Mouse (Mus musculus) MEL (cell line): ENCODE measurements around the gene Prdm10.

Experiments used
- CTCF ChIP-seq, 3 experiments: IDR thresholded peaks in 2 of 3; conservative IDR thresholded peaks in 1 of 3; 2 replicates each; pipeline ENCODE4 v1.5.1; 2011 to 2012; ENCODE audit warnings: low read length in 3 of 3, low read depth in 2 of 3, mild to moderate bottlenecking in 2 of 3, improper control_type of control experiment in 1 of 3, inconsistent platforms in 1 of 3, mixed read lengths in 1 of 3, moderate library complexity in 1 of 3; ENCODE audit not compliant: control insufficient read depth in 1 of 3, insufficient read depth in 1 of 3, poor library complexity in 1 of 3, severe bottlenecking in 1 of 3
- ELF1 ChIP-seq: IDR thresholded peaks from 2 replicates; pipeline ENCODE4 v1.6.1; 2014; ENCODE audit warnings: low read depth, mild to moderate bottlenecking, inconsistent platforms, low read length, improper control_type of control experiment, moderate library complexity
- EP300 ChIP-seq, 2 experiments: IDR thresholded peaks; 2 replicates each; pipeline ENCODE4 v1.6.1; 2011; ENCODE audit warnings: improper control_type of control experiment in 2 of 2, low read length in 2 of 2, low read depth in 1 of 2, mild to moderate bottlenecking in 1 of 2
- GABPA ChIP-seq: IDR thresholded peaks from 2 replicates; pipeline ENCODE4 v1.6.1; 2012; ENCODE audit warnings: low read depth, mild to moderate bottlenecking, inconsistent platforms, low read length, improper control_type of control experiment, moderate library complexity
- MAX ChIP-seq: IDR thresholded peaks from 2 replicates; pipeline ENCODE4 v1.6.1; 2011; ENCODE audit warnings: low read length, improper control_type of control experiment
- MXI1 ChIP-seq: IDR thresholded peaks from 2 replicates; pipeline ENCODE4 v1.6.1; 2011; ENCODE audit warnings: mild to moderate bottlenecking, low read depth, low read length, improper control_type of control experiment
- NRF1 ChIP-seq: IDR thresholded peaks from 2 replicates; pipeline ENCODE4 v1.6.1; 2014; ENCODE audit warnings: low read depth, mild to moderate bottlenecking, inconsistent platforms, low read length, improper control_type of control experiment, moderate library complexity; ENCODE audit not compliant: poor library complexity, insufficient read depth, severe bottlenecking
- POLR2A ChIP-seq, 2 experiments: IDR thresholded peaks; 2 replicates each; pipeline ENCODE4 v1.6.1; 2011 to 2012; ENCODE audit warnings: low read length in 2 of 2, mild to moderate bottlenecking in 2 of 2, control low read depth in 1 of 2, improper control_type of control experiment in 1 of 2, low read depth in 1 of 2, moderate library complexity in 1 of 2; ENCODE audit not compliant: control insufficient read depth in 1 of 2, insufficient read depth in 1 of 2, poor library complexity in 1 of 2
- POLR2AphosphoS2 ChIP-seq: IDR thresholded peaks from 2 replicates; pipeline ENCODE4 v1.6.1; 2011; ENCODE audit warnings: low read length, improper control_type of control experiment
- RAD21 ChIP-seq: IDR thresholded peaks from 2 replicates; pipeline ENCODE4 v1.6.1; 2011; ENCODE audit warnings: mild to moderate bottlenecking, low read depth, low read length, improper control_type of control experiment
- TBP ChIP-seq: IDR thresholded peaks from 2 replicates; pipeline ENCODE4 v1.8.0; 2011; ENCODE audit warnings: low read depth, low read length, improper control_type of control experiment
- TCF12 ChIP-seq: IDR thresholded peaks from 2 replicates; pipeline ENCODE4 v1.6.1; 2014; ENCODE audit warnings: low read depth, mild to moderate bottlenecking, inconsistent platforms, low read length, improper control_type of control experiment, moderate library complexity
- ZKSCAN1 ChIP-seq: IDR thresholded peaks from 2 replicates; pipeline ENCODE4 v1.6.1; 2012; ENCODE audit warnings: low read depth, mild to moderate bottlenecking, inconsistent platforms, low read length, improper control_type of control experiment, moderate library complexity

DNA sequence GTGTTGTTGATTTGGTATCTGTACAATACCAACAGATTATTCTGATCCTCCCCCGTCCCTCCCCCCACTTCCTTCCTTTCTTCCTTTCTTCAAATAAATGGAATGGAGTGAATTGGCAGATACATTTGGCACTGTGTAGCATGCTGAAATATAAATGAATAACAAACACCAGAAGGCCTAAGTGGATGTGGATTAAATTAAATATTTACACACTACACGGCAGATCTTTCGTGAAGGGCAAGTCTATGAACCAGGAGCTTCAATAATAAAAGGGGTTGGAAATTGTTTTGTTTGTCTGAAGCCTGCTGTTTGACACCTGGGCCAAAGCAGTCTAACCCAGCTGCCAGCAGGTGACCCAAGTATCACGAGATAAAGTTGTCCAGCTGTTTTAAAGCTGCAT, 45.3 kb upstream of the Prdm10 start:
- TF ChIP-seq CTCF (IDR thresholded peaks at IDR 0.05 in 2 of 3, conservative IDR thresholded peaks at IDR 0.05 in 1 of 3; ENCODE audit: control insufficient read depth in 1 of 3, insufficient read depth in 1 of 3, low read depth in 2 of 3, low read length in 3 of 3, poor library complexity in 1 of 3, severe bottlenecking in 1 of 3) (no peak), RAD21 (no peak), MXI1 (no peak), ZKSCAN1 (no peak), EP300 (IDR thresholded peaks at IDR 0.05; ENCODE audit: low read depth in 1 of 2, low read length in 2 of 2) (peak; percentile 34 to 46; a peak in 2 of 4 replicates), NRF1 (no peak), GABPA (no peak), MAX (no peak), TBP (no peak), ELF1 (no peak), POLR2AphosphoS2 (no peak), POLR2A (IDR thresholded peaks at IDR 0.05; ENCODE audit: control insufficient read depth in 1 of 2, insufficient read depth in 1 of 2, low read depth in 1 of 2, low read length in 2 of 2, poor library complexity in 1 of 2) (no peak), TCF12 (peak; percentile 9; the same call in 1 of the 2 replicates)
